Mouse (Mus musculus) small intestine, adult 2 months (tissue): Measurements from ENCODE around the gene Mrps36. TPM values are rescaled to one million over a fixed set of nuclear protein-coding genes. Genes with fewer than 3 reads are reported as not detected.

Experiments
- H3K27ac ChIP-seq: fragments of 200-500 bp; 2 replicates; pipeline ENCODE4 v1.5.1; 2012; ENCODE audit warnings: low read depth, low read length, control low read depth, inconsistent platforms; ENCODE audit not compliant: insufficient read depth
- H3K27me3 ChIP-seq: fragments of 200-500 bp; 2 replicates; pipeline ENCODE4 v1.6.1; 2012; ENCODE audit warnings: mild to moderate bottlenecking, moderate library complexity, low read length, inconsistent platforms; ENCODE audit not compliant: control insufficient read depth, insufficient read depth
- H3K36me3 ChIP-seq: fragments of 200-500 bp; 2 replicates; pipeline ENCODE4 v1.6.1; 2012; ENCODE audit warnings: mild to moderate bottlenecking, low read length, control low read depth, inconsistent platforms; ENCODE audit not compliant: control insufficient read depth, insufficient read depth
- H3K4me1 ChIP-seq: fragments of 200-500 bp; 2 replicates; pipeline ENCODE4 v1.6.1; 2012; ENCODE audit warnings: low read length, inconsistent platforms, mixed read lengths; ENCODE audit not compliant: control insufficient read depth, insufficient read depth, insufficient read length
- H3K4me3 ChIP-seq: fragments of 200-500 bp; 2 replicates; pipeline ENCODE4 v1.5.1; 2012; ENCODE audit warnings: low read depth, mild to moderate bottlenecking, control low read depth, inconsistent platforms, low read length, moderate library complexity
- CTCF ChIP-seq: fragments of 200-500 bp; IDR thresholded peaks from 2 replicates; pipeline ENCODE4 v1.5.1; 2012; ENCODE audit warnings: low read depth, mild to moderate bottlenecking, control low read depth, inconsistent platforms, low read length, moderate library complexity, mixed read lengths; ENCODE audit not compliant: insufficient replicate concordance, insufficient read length; ENCODE audit errors: extremely low read depth
- POLR2A ChIP-seq: fragments of 200-500 bp; IDR thresholded peaks from 2 replicates; pipeline ENCODE4 v1.6.1; 2012; ENCODE audit warnings: low read depth, mild to moderate bottlenecking, control low read depth, inconsistent platforms, low read length, moderate library complexity
- WGBS: fragments of 180-500 bp; shearing (Covaris S2); methylation state at CpG from one replicate; pipeline ENCODE4 v1.1.7; 2018; 5-methylcytosine and 5-hydroxymethylcytosine counted together
- polyA plus RNA-seq: library from polyadenylated mRNA; depleted of rRNA; stranded (reverse); fragments of >200 nt; gene quantifications from 2 replicates; pipeline ENCODE4 v1.2.3, GENCODE M21; 2012

Mrps36 gene
- polyA plus RNA-seq, 1 experiment, result 50.7 TPM

- TF ChIP-seq CTCF (no peak), POLR2A (no peak)
- 59% methylated on average over 8 of the region's 8 CpGs for WGBS
- Histone ChIP-seq H3K4me3 (no peak overlapping the region), H3K27ac (no peak overlapping the region), H3K36me3 (no peaks in the 10 kb centered on the region), H3K27me3 (no peaks in the 10 kb centered on the region), H3K4me1 (peaks cover 2% of the 10 kb centered on the region; the same call in 1 of the 2 replicates)
These were observed 8.1 kb upstream of the Mrps36 start for GRCm38 (mm10) chr13:100752529-100752928.

- no peaks in the 10 kb centered on the region for H3K27me3 ChIP-seq
- no peak overlapping the region for H3K27ac ChIP-seq
- no peaks in the 10 kb centered on the region for H3K36me3 ChIP-seq
- TF ChIP-seq POLR2A, result no peak
- TF ChIP-seq CTCF, result no peak
- H3K4me1 ChIP-seq, result peaks cover 2% of the 10 kb centered on the region; the same call in 1 of the 2 replicates
- H3K4me3 ChIP-seq, result no peak overlapping the region
- 73% methylated on average over 3 of the region's 3 CpGs for WGBS
These were observed 6.9 kb upstream of the Mrps36 start for GRCm38 (mm10) chr13:100751402-100751801.

- no peak for TF ChIP-seq CTCF
- no peak for TF ChIP-seq POLR2A
- no peak overlapping the region for H3K4me3 ChIP-seq
- 67% methylated on average over 5 of the region's 5 CpGs for WGBS
- H3K4me1 ChIP-seq, result peaks cover 2% of the 10 kb centered on the region; the same call in 1 of the 2 replicates
- H3K27ac ChIP-seq, result no peak overlapping the region
- no peaks in the 10 kb centered on the region for H3K36me3 ChIP-seq
- no peaks in the 10 kb centered on the region for H3K27me3 ChIP-seq
These were observed 6.3 kb upstream of the Mrps36 start for GRCm38 (mm10) chr13:100750799-100751198.

GRCm38 (mm10) chr13:100748638-100749037, 4.2 kb upstream of the Mrps36 start:
- Histone ChIP-seq H3K4me3 (no peak overlapping the region), H3K4me1 (peaks cover 6% of the 10 kb centered on the region; the same call in 1 of the 2 replicates), H3K27me3 (no peaks in the 10 kb centered on the region), H3K27ac (no peak overlapping the region), H3K36me3 (no peaks in the 10 kb centered on the region)
- 61% methylated on average over 8 of the region's 8 CpGs for WGBS
- TF ChIP-seq CTCF (no peak), POLR2A (no peak)

GRCm38 (mm10) chr13:100746090-100746489, 1.6 kb upstream of the Mrps36 start:
- H3K36me3 ChIP-seq, result no peaks in the 10 kb centered on the region
- H3K27me3 ChIP-seq, result no peaks in the 10 kb centered on the region
- H3K27ac ChIP-seq, result no peak overlapping the region
- H3K4me3 ChIP-seq, result no peak overlapping the region
- TF ChIP-seq POLR2A (no peak), CTCF (no peak)
- peaks cover 6% of the 10 kb centered on the region; the same call in 1 of the 2 replicates for H3K4me1 ChIP-seq
- 86% methylated on average over 3 of the region's 3 CpGs for WGBS

- WGBS, result 21% methylated on average over 11 of the region's 11 CpGs
These were observed 968 bp downstream of the Mrps36 start for GRCm38 (mm10) chr13:100743346-100744035.

GRCm38 (mm10) chr13:100742831-100743230, 1.6 kb downstream of the Mrps36 start:
- H3K4me3 ChIP-seq, result peak overlapping the region; percentile 49; the same call in 1 of the 2 replicates
- peak overlapping the region; percentile 83 for H3K27ac ChIP-seq
- TF ChIP-seq CTCF (no peak), POLR2A (no peak)

More at GRCm38 (mm10) chr13:100743346-100744035, 968 bp downstream of the Mrps36 start:
- Histone ChIP-seq H3K4me1 (peaks cover 6% of the 10 kb centered on the region; the same call in 1 of the 2 replicates), H3K4me3 (peak overlapping the region; percentile 86), H3K36me3 (peaks cover 9% of the 10 kb centered on the region), H3K27me3 (no peaks in the 10 kb centered on the region), H3K27ac (peak overlapping the region; percentile 83)
- TF ChIP-seq CTCF (no peak), POLR2A (no peak)

More at GRCm38 (mm10) chr13:100742831-100743230, 1.6 kb downstream of the Mrps36 start:
- H3K36me3 ChIP-seq, result peaks cover 15% of the 10 kb centered on the region
- 69% methylated on average over 5 of the region's 5 CpGs for WGBS
- peaks cover 6% of the 10 kb centered on the region; the same call in 1 of the 2 replicates for H3K4me1 ChIP-seq
- no peaks in the 10 kb centered on the region for H3K27me3 ChIP-seq
